Mouse (Mus musculus) cerebellum, adult 8-10 months (tissue): ENCODE measurements around the gene Senp7.
"Not testable (repeated sequence)": the region's sequence is repeated elsewhere in the genome, so short reads cannot be mapped to it uniquely, and the experiment has no call there.

Experiments
- DNase-seq: peaks from one replicate; pipeline ENCODE4 v3.0.0; 2022

Gene Senp7

DNA sequence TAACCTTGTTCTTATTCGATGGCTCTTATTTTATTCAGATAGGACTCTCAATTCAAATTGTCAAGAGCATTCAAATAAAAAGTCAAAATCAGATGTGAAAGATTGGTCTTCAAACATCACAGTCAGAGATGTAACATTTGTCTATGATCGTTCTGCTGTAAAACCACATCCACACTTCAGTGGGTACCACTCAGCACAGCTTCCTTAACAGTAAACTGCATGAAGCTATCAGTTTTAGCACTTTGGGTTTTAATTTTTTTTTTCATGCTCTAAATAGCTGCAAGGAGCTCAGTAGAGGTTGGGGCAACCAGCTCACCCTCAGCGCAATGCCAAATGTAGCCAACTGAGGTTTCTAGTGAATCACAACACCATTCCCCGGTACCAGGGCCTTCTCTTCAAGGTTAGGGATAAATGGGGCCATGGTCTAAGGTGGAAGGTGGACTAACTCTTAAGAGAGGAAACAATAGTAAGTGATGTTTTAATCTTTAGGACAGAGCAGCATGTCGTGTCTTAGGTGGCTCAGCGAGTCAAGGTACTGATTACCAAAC is 20.5 kb downstream of the Senp7 start:
- DNase-seq: no peak

DNA sequence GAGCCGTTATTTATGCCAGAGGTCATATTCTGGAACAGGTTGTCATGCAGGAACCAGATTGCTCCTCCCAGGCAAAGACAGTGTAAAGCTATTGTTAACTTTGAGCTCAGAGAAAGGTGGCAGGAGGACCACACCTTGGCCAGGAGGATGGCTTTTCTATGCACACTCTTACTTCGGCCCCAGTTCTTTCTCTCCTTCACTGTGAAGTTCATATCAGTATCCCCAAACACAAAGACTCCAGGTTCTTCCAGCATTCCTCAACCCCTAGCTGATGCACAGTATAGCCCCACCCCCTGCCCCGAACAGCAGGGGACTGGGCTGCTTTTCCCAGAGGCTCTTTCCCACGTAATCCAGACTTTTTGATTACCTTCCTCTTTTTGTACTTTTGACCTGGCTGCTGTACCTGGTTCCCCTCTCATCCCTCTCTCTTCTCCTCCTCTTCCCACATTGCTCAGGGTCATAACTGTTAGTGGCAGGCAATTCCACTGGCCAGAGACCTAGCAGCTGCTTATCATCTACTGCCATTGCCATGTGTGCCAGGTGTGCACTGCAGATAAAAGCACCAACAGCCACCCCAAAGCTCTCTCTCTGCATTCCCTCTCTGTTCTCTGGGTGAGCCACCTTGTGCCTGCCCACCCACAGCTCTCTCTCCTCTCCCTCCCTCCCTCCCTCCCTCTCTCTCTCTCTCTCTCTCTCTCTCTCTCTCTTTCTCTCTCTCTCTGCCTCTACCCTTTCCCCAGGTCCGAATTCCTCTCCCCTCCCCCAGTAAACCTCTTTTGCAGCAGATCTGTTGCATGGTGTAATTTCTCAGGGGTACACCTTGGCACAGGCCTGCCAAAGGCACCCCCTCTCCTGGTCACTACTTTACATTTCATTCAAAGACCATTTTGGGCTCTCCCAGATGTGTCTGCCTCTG is 23.4 kb downstream of the Senp7 start:
- no peak for DNase-seq

DNA sequence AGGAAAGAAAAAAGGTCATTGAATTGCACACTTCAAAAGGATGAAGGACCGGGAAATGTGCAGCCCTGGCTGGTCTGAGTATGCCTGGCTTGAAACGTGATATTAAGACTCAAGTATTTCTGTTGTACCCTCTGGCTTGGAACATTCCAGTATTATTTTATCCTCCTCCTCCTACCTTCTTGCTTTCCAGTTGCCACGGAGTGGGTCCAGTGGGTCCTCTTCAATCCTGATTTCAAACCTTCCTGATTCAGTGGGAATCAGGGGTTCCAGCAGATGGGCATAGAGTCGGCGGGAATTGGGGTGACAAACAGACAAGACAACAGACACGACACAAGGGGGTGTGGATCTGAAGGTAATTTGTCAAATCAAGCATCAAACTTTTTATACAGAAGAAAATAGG is 24.4 kb downstream of the Senp7 start:
- no peak for DNase-seq

DNA sequence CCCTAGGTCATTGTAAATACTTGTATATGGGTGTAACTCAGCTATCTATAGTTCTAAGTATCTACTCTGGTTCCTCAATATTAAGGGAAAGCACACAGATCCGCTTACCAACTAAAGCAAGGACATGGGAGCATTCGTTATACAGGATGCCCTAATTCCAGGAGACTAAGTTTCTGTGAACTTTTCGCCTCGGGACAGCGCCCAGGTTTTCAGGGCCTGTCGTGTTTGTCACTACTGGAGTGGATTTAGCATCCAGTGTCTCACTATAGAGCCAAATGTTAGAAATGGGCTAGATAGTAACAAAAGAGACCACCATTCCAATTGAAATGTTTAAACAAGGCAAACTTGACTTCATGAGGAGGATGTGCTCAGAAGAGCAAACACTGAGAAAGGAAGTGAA is 25.0 kb downstream of the Senp7 start:
- DNase-seq: not testable (repeated sequence)

DNA sequence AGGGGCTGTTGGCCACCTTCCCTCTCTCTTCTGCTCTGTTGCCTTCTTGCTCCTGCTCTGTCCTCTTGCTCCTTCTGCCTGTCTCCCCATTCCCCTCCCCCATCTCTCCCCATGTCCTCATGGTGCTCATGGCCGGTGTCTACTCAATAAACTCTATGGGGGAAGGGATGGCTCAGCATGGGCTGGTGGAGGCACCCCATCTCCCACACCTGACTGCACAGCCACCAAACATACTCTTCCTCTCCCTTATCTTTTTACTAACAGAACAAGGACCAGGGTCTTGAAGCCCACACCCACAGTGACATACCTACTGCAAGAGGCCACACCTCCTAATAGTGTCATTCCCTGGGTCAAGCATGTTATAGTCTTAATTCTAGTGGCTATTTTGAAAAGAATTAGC is 26.0 kb downstream of the Senp7 start:
- DNase-seq: no peak

DNA sequence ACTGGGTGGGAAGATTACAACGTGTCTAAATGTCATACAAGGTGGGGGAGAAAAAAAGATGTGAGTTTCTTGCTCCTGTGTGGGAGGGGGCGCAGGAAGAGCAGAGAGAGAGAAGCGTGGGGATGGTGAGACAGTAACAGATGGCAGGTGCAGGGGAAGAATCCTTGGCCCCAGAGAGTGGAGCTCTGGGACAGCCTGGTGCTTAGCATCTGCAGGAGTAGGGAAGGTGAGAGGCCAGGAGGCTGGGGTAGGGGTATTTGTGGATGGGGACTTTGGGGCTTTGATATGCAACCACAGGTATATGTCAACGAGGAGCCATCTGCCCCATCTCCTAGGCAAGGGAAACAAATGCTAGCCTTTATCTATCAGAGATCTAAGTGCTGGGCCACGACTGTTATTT is 26.4 kb downstream of the Senp7 start:
- DNase-seq: peak; percentile 26

DNA sequence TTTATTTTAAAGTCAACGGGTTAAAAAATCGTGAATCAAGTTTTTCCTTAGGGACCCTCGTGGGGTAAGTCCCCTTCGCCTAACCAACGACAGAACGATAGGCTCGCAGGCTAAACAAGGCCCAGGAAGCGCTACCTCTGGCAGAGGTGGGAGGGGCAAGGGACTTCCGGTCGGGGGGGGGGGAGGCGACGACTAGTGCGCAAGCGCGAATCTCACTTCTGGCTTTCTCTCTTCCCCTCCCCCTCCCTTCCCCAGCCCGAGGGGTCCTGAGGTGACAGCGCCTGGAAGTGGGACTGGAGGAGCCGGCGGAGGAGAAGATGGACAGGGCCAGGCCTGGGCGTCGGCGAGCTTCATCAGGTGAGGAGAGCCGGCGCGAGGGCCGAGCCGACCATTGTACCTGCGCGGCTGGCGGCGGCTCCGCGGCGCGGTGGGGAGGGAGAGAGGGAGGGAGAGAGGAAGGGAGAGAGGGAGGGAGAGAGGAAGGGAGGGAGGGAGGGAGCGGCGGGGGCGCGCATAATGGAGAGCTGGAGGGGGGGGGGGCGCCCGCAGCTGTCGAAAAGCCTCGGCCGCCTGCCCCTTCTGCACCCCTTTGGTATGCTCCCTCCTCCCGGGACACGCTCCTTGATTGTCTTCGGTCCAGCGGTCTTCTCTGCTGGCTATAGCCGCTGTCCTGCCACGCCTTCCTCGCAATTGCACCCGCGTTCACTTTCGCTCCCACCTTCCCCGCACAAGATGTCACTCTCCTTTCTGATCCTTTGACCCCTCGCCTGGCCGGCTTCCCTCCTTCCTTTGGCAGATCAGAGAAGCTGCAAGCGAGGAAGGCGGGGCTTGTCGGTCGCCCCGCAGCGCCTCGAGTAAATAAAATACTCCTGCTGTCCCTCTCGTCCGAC is 27.3 kb downstream of the Senp7 start:
- DNase-seq: peak; percentile 84

DNA sequence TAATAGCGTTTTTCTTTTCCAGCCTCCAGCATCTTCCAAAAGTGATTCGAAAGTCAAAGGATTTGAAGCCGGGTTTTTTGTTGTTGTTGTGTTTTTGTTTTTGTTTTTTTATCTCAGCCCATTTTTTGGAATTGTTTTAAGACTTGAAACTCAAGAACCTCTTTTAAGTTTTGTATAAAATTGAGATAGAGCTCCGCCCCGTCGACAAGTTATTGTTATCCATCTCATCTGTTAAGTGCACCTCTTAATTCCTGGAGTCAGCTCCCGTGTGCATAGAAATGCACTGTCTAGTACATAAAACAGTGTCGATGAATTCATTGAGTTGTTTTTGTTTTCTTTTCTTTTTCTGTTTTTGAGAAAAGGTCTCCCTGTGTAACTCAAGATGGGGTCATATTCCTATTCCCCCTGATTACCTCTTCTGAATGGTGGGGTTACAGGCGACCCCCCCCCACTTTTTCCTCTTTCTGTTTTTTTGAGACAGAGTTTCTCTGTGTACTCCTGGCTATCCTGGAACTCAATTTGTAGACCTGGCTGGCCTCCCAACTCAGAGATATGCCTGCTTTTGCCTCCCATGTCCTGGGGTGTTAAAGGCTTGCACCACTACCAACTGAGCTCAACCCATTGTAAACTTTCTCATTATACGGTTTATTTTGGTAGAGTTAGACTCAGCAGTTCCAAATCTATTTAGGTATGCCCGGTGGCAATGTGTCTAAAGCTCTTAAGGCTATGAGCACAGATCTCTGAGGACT is 28.2 kb downstream of the Senp7 start:
- DNase-seq: peak; percentile 21

DNA sequence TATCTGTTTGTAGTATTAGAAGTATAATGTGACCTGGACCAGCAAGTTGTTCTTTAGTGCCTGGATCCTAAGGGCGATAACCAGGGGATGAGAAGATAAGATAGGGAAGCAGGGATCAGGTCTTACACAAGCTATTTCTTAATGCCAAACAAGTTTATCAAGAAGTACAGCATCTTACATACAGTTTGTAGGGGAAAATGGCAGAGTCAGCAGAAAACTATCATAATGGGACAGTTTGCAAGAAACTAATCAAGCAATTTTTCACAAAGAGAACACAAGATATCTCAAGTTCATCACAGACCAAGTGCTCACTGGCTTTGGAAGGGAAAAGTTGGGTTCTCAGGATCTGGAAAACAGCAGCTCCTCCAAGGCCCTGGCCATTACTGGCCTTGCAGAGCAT is 31.3 kb downstream of the Senp7 start:
- no peak for DNase-seq

DNA sequence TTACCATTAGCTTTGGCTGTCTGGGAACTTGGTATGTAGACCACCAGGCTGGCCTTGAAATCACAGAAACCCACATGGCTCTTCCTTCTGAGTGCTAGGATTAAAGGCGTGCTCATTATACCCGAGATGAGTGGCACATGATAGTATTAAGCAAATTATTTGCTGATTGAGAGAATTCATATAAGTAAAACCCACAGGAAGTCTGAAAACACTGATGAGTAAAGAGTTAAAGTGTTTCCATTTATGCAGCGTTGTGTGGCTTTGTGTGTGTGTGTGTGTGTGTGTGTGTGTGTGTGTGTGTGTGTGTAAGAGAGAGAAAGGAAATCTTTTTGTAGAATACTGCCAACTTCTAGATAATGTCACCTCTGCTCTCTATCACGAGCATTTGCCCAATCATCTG is 33.6 kb downstream of the Senp7 start:
- no peak for DNase-seq

DNA sequence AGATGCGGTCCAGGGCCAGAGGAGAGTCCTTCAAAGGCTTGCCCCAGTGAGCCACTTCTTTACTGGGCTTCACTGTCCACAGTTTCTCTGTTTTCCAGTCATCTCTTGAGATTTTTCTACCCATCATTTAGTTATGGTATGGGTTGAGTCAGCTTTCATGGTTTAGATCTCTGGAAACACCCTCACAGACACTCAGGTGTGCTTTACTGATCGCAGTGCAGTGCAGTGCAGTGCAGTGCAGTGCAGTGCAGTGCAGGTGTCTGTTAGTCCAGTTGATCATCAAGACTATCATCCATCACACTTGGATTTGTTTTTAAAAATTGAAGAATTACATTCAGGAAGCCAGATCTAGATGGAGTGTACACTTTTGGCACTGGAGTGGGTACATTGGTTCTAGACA is 38.2 kb downstream of the Senp7 start:
- DNase-seq: no peak

DNA sequence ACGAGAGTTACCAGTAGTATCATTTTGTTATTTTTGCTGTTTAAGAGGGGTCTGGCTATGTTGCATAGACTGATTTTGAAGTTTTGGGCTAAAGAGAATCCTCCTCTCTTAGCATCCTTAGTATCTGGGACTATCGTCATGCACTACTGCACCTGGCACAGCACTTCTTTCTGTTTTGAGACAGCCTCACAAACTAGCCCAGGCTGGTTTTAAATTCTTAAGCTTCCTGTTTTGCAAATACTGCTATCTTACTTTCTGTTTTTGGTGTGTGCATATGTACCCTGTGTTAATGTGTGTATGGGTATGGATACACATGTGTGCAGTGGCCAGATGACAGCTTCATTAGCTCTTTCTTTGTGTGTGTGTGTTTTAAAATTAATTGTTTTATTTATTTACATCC is 42.2 kb downstream of the Senp7 start:
- DNase-seq: no peak

DNA sequence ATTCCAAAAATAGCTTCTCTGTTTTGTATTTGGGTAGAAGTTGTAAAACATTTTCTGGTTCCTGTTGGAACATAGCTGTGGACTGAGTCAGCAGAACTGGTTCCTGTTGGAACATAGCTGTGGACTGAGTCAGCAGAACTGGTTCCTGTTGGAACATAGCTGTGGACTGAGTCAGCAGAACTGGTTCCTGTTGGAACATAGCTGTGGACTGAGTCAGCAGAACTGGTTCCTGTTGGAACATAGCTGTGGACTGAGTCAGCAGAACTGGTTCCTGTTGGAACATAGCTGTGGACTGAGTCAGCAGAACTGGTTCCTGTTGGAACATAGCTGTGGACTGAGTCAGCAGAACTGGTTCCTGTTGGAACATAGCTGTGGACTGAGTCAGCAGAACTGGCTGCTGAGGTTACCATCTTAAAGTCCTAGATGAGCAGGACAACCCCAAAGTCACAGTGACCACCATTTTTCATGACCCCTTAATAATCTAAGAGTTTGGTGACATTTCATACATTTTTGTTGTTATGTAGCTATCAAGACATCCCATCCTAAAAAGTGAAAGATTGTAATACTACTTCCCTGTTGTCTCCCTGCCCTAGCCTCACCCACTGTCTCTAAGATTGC is 48.4 kb downstream of the Senp7 start:
- DNase-seq: not testable (repeated sequence)

DNA sequence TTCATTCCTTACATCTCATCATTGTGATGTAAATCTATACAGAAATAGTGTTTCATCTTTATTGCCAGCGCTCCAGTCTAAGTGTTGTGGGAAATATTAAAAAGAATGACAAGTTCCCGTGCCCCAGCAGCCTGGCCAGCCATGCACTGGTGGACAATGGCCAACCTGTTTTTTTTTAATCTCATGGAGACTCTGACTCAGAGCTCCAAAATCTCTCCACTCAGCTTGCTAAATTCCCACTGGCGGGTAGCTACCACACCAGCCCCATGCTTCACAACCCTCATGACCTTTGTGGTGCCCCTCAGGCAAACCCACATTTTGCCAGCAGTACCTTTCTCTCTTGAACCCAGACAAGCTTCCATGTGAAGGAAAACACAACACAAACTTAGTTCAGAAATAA is 67.6 kb downstream of the Senp7 start:
- DNase-seq: no peak

DNA sequence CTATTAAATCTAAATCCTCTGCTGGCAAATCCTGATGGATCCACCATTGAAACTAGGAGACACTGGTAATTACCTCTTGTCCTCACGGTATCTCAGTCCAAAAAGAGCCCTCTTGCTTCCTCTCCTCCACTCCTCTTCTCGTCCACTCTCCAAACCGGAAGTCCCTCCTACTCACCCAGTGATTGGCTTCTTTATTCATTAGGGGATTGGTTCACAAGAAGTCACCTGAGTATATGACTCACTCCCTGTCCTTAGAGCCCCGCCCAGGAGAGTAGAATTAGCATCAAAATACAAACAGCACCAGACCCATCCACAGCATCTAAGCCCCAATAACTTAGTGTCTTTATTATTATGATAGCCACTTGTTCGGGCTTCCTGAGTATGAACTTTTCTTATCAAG is 68.0 kb downstream of the Senp7 start:
- no peak for DNase-seq

DNA sequence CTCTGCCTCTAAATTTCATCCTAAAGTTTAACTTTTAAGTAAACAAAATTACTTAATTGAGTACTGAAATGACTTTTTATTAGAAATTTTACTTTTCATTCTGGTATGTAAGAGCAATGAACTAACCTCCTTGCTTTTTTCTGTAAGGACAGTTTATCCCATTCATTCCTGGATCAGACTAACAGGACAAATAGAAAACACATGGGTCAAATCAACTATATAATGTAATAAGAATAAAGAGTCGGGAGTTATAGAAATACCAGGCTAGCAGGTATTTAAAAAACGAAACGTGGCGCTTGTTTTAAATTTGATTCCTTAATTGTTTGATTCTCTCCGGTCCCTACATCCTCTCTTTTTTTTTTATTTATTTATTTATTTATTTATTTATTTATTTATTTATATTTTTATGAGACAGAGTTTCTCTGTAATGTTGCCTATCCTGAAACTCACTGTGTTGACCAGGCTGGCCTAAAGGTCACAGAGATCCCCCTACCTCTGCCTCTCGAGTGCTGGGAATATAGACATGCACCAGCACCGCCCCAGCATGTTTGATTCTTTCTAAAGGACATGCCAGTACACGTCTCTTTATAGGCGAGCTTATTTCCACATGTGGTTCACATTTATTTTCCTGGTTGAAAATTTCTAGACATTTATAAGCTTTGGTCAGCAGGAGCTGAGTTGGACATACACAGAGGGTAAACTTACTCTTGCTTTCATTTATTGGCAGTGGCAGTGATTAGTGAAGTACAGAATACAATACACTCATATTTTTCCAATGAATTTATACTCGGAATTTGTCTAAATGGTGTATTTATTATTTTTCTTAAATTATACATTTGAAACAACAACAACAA is 69.4 kb downstream of the Senp7 start:
- no peak for DNase-seq

DNA sequence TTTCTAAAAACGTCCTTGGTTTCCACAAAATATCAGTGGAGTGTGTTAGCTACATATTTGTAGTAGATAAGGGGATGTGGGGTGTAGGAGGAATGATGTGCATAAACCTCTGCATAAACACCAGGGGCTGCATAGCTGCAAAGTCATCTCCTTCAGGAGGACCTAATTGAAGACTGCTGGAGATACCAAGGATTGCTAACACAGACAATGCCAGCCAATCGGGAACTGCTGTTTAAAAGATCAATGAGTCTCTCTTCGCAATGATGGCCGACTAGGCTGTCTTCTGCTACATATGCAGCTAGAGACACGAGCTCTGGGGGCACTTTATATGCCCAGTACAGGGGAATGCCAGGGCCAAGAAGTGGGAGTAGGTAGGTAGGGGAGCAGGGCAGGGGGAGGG is 74.4 kb downstream of the Senp7 start:
- DNase-seq: no peak

DNA sequence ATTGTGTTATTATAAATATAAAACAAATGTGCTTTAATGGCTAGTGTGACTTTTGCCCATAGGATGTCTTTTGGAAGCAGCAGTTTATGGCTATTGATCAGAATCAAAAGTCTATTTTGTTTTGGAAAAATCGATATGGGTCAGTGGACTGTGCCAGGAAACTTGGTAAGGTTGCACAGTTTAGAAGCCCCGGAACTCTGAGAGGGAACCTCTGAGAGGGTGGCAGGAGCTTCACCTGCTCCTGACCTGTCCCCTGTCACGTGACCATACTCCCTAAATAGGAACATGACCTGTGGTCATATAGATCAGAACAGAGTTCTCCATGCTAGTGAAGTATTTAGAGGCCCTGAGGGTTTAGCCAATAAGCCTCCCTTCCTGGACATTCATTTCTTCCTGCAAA is 75.9 kb downstream of the Senp7 start:
- DNase-seq: no peak

DNA sequence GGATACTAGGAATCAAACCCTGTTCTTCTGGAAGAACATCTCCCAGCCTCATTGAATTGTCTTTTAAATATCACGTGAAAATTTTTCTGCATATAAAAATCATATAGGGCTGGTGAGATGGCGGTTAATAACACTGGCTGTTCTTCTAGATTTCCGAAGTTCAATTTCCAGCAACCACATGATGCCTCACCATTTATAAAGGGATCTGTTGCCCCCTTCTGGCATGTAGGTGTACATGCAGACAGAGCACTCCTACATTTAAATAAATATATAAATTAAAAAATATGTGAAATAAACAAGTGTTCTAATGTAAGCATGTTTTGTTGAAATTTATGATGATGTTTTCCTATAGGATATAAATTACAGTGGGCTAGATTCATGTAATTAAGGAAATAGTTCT is 83.5 kb downstream of the Senp7 start:
- DNase-seq: peak; percentile 15

DNA sequence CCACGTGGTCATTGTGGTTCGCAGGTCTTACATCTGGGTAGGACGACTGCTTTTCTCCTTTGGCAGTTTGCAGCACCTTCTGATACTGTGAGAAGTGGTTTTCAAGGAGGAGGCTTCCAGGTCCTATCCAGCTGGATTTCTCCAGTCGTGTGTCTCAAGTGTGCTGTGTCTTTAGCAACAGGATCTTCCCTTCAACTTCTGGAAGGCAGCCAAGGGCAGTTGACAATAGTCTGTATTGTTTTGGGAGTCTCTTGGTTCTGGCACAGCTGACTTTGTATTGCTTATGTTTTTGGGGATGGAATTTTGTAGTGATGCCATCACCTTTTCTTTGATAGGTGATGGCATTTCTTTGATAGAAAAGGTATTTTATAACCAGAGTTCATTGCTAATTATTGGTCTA is 86.0 kb downstream of the Senp7 start:
- DNase-seq: no peak

DNA sequence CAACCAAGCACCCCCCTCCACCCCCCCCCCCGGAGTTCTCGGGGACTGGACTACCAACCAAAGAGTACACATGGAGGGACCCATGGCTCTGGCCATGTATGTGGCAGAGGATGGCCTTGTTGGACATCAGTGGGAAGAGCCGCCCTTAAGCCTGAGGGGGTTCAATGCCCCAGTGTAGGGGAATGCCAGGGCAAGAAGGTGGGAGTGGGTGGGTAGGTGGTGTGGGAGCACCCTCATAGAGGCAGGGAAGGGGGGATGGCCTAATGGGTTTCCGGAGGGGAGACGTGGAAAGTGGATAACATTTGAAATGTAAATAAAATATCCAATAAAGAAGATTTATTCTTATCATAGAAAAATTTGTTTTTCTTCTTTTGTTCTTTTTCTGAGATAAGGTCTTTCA is 89.5 kb downstream of the Senp7 start:
- not testable (repeated sequence) for DNase-seq

DNA sequence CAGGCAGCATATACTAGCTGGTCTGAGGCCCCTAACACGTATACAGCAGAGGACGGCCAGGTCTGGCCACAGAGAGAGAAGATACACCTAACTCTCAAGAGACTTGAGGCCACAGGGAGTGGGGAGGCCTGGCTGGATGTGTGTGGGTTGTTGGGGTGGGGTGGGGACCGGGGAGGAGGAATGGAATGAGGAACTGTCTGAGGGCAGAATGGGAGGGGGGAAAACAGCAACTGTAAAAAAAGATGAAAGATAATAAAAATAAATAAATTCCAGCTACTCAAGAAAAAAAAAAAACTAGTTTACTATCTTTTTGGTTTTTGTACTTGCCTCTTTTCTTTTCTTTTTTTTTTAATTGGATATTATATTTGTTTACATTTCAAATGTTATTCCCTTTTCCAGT is 91.8 kb downstream of the Senp7 start:
- no peak for DNase-seq
